Comparison of ENCODE assay signal across 8 mouse cellular contexts in the genomic region with DNA sequence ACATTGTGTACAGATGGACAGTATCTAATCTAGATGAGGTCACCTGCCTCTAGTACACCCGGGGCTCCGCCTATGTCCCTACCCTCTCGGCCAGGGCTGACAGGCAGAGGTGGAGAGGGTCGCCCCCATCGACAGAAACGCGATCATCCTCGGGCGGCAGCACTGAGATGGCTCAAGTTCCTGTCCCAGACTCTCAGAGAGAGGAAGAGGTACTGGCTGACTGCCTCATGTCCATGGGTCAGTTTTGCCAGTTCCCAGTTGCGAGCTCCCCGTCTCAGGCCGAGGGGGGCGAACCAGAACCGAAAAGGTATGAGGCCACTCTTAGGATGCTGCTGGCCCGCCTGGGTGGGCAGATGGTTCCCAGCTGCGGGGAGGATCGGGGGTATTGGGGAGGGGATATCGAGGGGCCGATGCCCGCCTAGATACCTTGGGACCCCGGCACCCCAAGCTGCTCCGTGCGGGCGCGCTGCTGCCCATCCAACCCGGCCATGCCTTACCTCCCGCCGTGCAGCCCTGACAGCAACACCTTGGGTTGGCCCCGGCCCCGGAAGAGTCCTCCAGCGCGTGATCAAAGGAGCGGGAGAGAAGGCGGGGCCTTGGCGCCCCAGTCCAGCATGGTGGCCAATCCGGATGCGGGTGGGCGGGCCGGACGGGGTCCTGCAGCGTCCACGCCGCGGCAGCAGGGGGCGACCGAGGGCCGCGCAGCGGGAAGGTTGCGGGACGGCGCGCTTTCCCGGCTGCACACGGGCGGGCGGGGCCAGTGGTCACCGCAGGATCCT. TPM values are rescaled to one million over a fixed set of nuclear protein-coding genes. Genes with fewer than 3 reads are reported as not detected.
DNase-seq lines count a peak whose midpoint lies in the region; ATAC-seq and TF ChIP-seq lines count a peak whose summit lies in the region.

AI413582 (minus strand) TSS at position 594 of the 779 bp plus-strand sequence.

- peaks cover 22% of the 10 kb centered on the region for H3K36me3 ChIP-seq in embryonic facial prominence, embryonic 13.5 days
- H3K36me3 ChIP-seq in heart, adult 2 months (ENCODE audit: control insufficient read depth, insufficient read depth, low read length) = no peaks in the 10 kb centered on the region
- peaks cover 26% of the 10 kb centered on the region for H3K36me3 ChIP-seq in limb, embryonic 12.5 days
- 0 out of 2 replicates have a peak, but pooled peaks cover 15% of the 10 kb centered on the region for H3K36me3 ChIP-seq in midbrain, embryonic 14.5 days (ENCODE audit: control insufficient read depth, insufficient read depth, low read length)

- ATAC-seq in embryonic facial prominence, embryonic 13.5 days (ENCODE audit: insufficient number of reproducible peaks, insufficient read depth, low FRiP score, low TSS enrichment, low read depth) = peak; percentile 89
- peak; percentile 84 for ATAC-seq in limb, embryonic 12.5 days (ENCODE audit: insufficient number of reproducible peaks, insufficient read depth, low FRiP score, low TSS enrichment, low read depth)
- ATAC-seq in midbrain, embryonic 14.5 days (ENCODE audit: low FRiP score, low TSS enrichment) = peak; percentile 92

- TF ChIP-seq EP300 in heart, adult 2 months (IDR thresholded peaks at IDR 0.05; ENCODE audit: insufficient read depth, low read depth, low read length) = peak; percentile 50; the same call in 1 of the 2 replicates

- WGBS in embryonic facial prominence, embryonic 13.5 days = under 1% methylated on average over 57 of the region's 58 CpGs
- WGBS in heart, adult 2 months = under 1% methylated on average over 57 of the region's 58 CpGs
- under 1% methylated on average over 58 of the region's 58 CpGs for WGBS in limb, embryonic 12.5 days
- 1% methylated on average over 58 of the region's 58 CpGs for WGBS in midbrain, embryonic 14.5 days

- peak within 1 kb of the TSS; percentile 39; the same call in 1 of the 2 replicates for H3K27ac ChIP-seq in embryonic facial prominence, embryonic 13.5 days
- H3K27ac ChIP-seq in heart, adult 2 months = peak within 1 kb of the TSS; percentile 85
- peak within 1 kb of the TSS; percentile 20 for H3K27ac ChIP-seq in limb, embryonic 12.5 days
- peak within 1 kb of the TSS; percentile 66 for H3K27ac ChIP-seq in midbrain, embryonic 14.5 days (replicated peaks; ENCODE audit: low read depth, low read length)

- intact Hi-C loops in heart, adult 2 months (cut with DNase I) = loop anchor here (2.0 kb wide), 2 partner anchors 31 to 57 kb away; partner anchors contain the start of gene Nudt3

- H3K79me2 ChIP-seq in heart, adult 2 months (replicated peaks; ENCODE audit: control insufficient read depth, insufficient read depth, low read length) = no peaks in the 10 kb centered on the region

- DNase-seq in 3T3-L1 (ENCODE audit: low read depth, low spot score) = peak; percentile 93
- peak; percentile 96 to 97 for DNase-seq in adrenal gland, postnatal 4 days (ENCODE audit: low spot score in 2 of 2)
- DNase-seq in heart, adult 2 months = peak; percentile 97 to 99
- DNase-seq in kidney, adult 8-10 months = peak; percentile 94 to 97
- DNase-seq in midbrain, embryonic 14.5 days = peak; percentile 96
- DNase-seq in spleen, adult 12 weeks (ENCODE audit: low spot score) = peak; percentile 95

- no peaks in the 10 kb centered on the region for H3K27me3 ChIP-seq in embryonic facial prominence, embryonic 13.5 days
- H3K27me3 ChIP-seq in heart, adult 2 months (ENCODE audit: control insufficient read depth, insufficient read depth, low read length) = no peaks in the 10 kb centered on the region
- H3K27me3 ChIP-seq in limb, embryonic 12.5 days = no peaks in the 10 kb centered on the region
- no peaks in the 10 kb centered on the region for H3K27me3 ChIP-seq in midbrain, embryonic 14.5 days (ENCODE audit: control insufficient read depth, insufficient read depth, low read length)

- TF ChIP-seq POLR2A in heart, adult 2 months (IDR thresholded peaks at IDR 0.05; ENCODE audit: insufficient read depth, low read depth, low read length) = peak; percentile 62

- no peak for TF ChIP-seq CTCF in heart, adult 2 months (IDR thresholded peaks at IDR 0.05)

- H3K4me3 ChIP-seq in embryonic facial prominence, embryonic 13.5 days = peak within 1 kb of the TSS; percentile 68
- H3K4me3 ChIP-seq in heart, adult 2 months = peak within 1 kb of the TSS; percentile 63
- peak within 1 kb of the TSS; percentile 50 for H3K4me3 ChIP-seq in limb, embryonic 12.5 days (replicated peaks)
- peak within 1 kb of the TSS; percentile 60 for H3K4me3 ChIP-seq in midbrain, embryonic 14.5 days (replicated peaks; ENCODE audit: low read depth, low read length)

- H3K4me1 ChIP-seq in embryonic facial prominence, embryonic 13.5 days = peaks cover 32% of the 10 kb centered on the region
- peaks cover 2% of the 10 kb centered on the region; the same call in 1 of the 2 replicates for H3K4me1 ChIP-seq in heart, adult 2 months (ENCODE audit: control insufficient read depth, insufficient read depth, low read length)
- peaks cover 31% of the 10 kb centered on the region for H3K4me1 ChIP-seq in limb, embryonic 12.5 days (replicated peaks)
- peaks cover 8% of the 10 kb centered on the region for H3K4me1 ChIP-seq in midbrain, embryonic 14.5 days (ENCODE audit: control insufficient read depth, insufficient read depth, low read length)

- H3K9ac ChIP-seq in embryonic facial prominence, embryonic 13.5 days = peak within 1 kb of the TSS; percentile 78
- peak within 1 kb of the TSS; percentile 74 for H3K9ac ChIP-seq in heart, adult 2 months (ENCODE audit: low read depth, low read length)
- H3K9ac ChIP-seq in limb, embryonic 12.5 days (replicated peaks) = peak within 1 kb of the TSS; percentile 51
- H3K9ac ChIP-seq in midbrain, embryonic 14.5 days (replicated peaks; ENCODE audit: low read length) = peak within 1 kb of the TSS; percentile 75

- H3K9me3 ChIP-seq in embryonic facial prominence, embryonic 13.5 days = no peaks in the 10 kb centered on the region
- H3K9me3 ChIP-seq in limb, embryonic 12.5 days = no peaks in the 10 kb centered on the region
- no peaks in the 10 kb centered on the region for H3K9me3 ChIP-seq in midbrain, embryonic 14.5 days (ENCODE audit: control insufficient read depth, low read length)

- peak within 1 kb of the TSS; percentile 94 for H3K4me2 ChIP-seq in embryonic facial prominence, embryonic 13.5 days
- peak within 1 kb of the TSS; percentile 95 for H3K4me2 ChIP-seq in limb, embryonic 12.5 days
- peak within 1 kb of the TSS; percentile 94 for H3K4me2 ChIP-seq in midbrain, embryonic 14.5 days (ENCODE audit: low read length)

RNA-seq across cellular contexts. Expression of gene AI413582, which starts in this region (rescaled TPM):
- total RNA-seq in adrenal gland, postnatal 4 days (2021) = 10 to 100 TPM; 17.4 to 19.1 TPM
- polyA plus RNA-seq in embryonic facial prominence, embryonic 13.5 days (2015; fragmentation: Nextera tagmentation; extraction: Ambion mirVana) = 21.2 and 21.4 TPM in 2 replicates
- total RNA-seq in heart, adult 2 months (2021) = 1 to 10 TPM; 9.1 TPM
- polyA plus RNA-seq in heart, adult 2 months (2012; rRNA removed) = 14.1 and 22.4 TPM in 2 replicates
- polyA plus RNA-seq in limb, embryonic 12.5 days (2016; fragmentation: Nextera tagmentation; extraction: Ambion mirVana) = 14.9 and 16.6 TPM in 2 replicates
- 51.9 and 74.5 TPM in 2 replicates for polyA plus RNA-seq in midbrain, embryonic 14.5 days (2014; fragmentation: Nextera tagmentation; extraction: Ambion mirVana)

Comparison
In these comparisons a context has a peak if more than half of its experiments do, and no peak if none do; other contexts are left out.
1. Peak in every context shown above with its lines: DNase-seq, ATAC-seq, H3K4me3 ChIP-seq and H3K27ac ChIP-seq.
2. H3K27ac ChIP-seq: peak in every context shown above with its lines; median percentile 85 in heart, adult 2 months; 66 in midbrain, embryonic 14.5 days; 39 in embryonic facial prominence, embryonic 13.5 days; 20 in limb, embryonic 12.5 days.